Mouse (Mus musculus): Measurements from ENCODE around the gene Kif1bp.
A peak's percentile ranks its signal among the peaks of the same experiment; 100 is the strongest.
"Not testable (repeated sequence)": the region's sequence is repeated elsewhere in the genome, so short reads cannot be mapped to it uniquely, and the experiment has no call there.

The Kif1bp gene

DNA sequence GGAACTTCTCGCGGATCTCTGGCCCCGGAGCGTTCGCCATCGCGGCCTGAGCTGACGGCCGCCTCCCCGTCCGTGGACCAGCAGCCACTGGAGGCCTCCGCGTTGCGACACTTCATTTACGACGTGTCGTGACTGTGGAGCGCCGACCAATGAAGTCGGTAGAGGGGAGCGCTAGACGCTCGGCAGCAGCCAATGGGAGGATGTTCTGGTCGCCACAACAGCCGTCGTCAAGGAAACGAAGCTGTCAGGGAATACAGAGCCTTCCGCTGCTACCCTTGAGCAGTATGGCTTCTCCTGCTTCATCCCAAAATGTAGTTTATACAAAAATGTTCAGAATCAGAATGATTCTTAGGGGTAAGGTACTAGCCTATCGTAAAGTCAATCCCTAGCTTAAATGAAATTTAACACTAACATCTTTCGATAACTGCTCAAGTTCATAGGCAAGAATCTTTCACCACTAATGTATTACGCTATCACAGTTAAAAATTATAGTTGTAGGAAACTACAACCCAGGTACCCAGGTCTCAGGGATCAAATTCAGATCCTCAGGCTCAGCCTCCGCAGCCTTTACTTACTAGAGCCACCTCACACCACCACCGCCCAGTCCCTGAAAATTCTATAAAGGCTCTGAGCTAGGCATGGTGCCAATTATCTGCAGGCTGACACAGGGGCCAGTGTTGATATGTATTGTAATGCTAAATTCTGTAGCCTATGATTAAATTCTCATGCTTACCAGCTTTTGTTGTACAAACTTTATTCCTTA, at the start of gene Kif1bp:
Gene Kif1bp, minus strand, starts transcription at position 120 of the 763 bp plus-strand sequence.
- peak; percentile 95 for DNase-seq

DNA sequence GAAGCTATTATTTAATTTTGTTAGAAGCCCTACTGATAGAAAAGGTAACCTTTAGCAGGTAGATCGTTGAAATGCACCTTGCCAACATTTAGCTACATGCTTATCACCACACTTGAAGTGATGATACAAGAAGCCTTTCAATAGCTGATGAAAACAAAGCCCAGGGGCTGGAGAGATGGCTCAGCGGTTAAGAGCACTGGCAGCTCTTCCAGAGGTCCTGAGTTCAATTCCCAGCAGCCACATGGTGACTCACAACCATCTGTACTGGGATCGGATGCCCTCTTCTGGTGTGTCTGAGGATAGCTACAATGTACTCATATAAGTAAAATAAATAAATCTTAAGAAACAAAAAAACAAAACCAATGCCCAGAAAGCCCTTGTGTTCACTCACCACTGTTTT, 25.9 kb upstream of the Kif1bp start:
- no peak for DNase-seq

DNA sequence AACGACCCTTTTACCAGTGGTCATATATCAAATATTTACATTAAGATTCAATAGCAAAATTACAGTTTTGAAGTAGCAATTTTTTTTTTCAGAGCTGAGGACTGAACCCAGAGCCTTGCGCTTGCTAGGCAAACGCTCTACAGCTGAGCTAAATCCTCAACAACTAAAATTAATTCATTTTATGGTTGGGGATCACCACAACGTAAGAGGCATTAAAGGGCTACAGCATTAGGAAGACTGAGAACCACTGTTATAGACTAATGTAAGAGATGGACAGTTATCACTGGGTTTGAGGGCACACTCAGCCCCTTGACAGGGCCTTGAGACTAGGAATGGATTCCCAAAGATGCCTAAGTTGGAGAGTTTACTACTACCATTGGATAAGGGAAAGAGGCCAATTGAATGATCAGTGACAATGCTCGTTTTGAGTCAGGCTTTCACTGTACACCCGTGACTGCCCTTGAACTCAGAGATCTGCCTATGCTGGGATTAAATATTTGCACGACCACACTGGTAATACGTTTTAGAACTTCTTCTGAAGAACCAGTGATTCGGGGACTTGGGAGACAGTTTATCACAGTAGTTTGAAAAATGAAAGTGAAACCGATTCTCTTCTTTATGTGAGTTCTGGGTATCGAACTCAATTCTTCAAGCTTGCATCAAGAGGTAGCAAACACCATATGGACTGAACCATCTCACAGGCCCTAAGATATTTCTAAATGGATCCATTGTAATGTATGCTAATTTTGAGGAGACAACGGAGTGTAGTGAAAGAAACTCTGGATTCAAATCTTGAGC, 25.2 kb upstream of the Kif1bp start:
- no peak for DNase-seq

DNA sequence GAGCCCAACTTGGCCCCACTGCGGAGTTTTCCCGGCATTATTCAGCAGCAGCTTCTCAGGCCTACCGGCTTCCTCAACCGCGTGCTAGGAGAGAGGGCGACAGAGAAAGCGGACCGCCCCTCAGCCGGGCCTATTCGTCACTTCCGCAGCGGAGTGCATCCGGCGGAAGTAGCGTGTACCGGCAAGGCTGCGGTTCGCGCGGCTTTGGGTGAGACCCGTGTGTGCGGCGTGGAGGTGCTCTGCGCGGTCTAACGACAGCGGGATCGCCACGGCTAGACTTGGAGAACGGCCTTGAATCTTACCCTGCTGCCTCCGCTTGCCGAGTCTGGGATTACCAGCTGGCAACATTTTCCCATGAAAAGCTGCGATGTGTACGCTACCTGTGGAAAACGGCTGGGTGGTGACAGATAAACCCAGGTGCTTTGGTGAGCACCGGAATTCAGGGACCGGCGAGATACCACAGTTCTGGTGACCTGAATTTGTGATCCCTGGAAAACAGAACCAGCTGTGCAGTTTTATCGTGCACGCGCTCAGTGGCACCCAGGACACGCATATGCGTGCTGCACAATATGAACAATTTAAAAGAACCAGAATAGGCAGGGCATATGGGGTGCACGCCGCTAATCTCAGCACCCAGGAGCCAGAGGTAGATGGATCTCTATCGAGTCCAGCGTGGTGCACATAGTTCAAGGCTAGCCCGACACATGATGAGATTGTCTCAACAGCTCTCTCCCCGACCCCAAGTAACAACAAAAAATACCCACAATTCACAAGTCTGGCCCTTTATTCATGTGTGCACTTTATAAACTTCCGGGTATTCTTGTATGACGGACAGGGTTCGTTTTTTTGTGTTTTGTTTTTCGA, 24.2 kb upstream of the Kif1bp start, which contains the start of gene Ddx21:
Gene Ddx21, minus strand, starts transcription at position 105 of the 864 bp plus-strand sequence.
- peak; percentile 93 for DNase-seq

DNA sequence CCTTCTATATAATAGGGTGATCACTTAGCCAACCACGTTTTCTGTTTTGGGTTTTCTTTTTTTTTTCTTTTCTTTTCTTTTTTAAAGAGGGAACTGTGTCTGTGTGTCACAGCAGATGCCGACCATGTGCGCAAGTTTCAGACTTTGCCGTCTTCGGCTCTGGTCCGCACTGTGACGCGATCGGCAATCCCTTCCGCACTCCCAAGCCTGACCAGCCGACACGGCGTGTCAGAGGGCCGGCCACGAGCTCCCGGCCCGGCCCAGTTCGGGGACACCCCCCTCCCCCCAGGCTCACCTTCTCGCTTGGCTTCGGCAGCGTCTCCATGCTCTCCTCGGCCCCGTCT, 23.5 kb upstream of the Kif1bp start:
- DNase-seq, result no peak

DNA sequence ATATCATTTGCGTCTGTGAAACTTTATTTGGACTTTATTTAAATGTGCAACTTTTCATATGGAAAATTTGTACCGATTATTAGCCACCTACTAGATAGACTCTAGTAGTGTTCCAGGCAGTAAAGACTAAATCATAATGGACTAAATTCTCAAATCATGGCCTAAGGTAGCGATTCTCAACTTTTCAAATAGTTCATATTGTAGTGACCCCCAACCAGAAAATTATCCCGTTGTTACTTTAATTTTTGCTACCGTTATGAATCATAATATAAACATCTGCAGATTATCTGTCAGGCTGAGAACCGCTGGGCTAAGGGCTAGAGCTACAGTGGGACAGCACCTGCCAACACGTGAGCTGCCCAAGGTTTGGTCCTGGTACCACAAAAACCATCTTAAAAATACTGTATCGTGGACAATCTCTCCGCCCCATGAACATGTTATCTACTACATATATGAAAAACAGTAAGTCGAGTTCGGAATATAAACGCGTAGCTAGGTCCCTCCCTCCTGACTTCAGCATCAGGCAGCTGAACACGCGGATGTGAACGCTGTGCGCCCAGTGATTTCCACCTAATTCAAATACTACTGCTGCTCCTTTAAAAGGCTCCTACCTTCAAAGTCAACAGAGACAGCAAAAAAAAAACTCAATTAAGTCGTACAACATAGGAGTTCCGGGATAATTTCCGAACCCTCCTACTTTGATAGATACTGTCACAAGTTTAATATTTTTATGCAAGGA, 23.0 kb upstream of the Kif1bp start:
- peak; percentile 29 for DNase-seq

DNA sequence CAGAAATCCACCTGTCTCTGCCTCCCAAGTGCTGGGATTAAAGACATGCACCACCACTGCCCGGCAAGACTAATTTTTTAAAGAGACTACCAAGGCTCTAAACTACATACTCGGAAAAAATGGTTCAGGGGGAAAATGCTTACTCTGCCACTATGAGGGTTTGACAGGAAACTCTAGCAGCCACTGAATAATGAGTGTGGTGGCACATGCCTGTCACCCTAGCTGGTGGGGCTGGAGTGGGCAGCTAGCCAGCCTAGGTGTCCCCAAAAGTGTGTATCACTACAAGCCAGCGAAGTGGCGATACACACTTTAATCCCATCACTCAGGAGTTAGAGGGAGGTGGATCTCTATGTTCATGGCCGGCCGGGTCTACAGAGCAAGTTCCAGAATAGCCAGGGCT, 21.8 kb upstream of the Kif1bp start:
- DNase-seq, result no peak

DNA sequence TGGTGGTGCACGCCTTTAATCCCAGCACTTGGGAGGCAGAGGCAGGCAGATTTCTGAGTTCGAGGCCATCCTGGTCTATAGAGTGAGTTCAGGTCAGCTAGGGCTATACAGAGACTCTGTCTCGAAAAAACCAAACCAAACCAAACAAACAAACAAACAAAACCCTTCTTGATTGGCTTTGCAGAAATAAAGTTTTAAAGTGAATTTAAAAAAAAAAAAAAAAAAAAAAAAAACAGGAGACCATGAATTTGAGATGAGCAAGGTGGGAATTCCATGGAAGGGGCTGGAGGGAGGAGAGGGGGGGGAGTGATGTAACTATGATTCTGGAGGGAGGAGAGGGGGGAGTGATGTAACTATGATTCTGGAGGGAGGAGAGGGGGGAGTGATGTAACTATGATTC, 21.1 kb upstream of the Kif1bp start:
- not testable (repeated sequence) for DNase-seq

DNA sequence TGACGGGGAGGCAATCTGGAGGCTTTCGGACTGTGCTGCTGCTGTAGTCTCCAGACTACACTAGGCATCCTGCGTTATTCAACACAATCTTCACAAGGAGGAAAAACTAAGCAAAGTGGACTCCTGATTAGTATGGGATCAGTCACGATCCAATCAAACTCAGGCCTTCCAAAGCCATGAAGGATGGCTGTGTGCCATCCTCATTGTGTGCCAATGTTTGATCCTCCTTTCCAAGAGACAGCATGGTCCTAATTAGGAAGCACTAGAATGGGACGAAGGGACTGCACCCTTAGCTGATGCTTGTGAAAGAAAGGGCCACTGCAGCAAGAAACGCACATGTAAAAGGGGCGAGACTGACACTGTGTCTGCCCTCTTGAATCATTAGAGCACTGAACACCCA, 14.2 kb upstream of the Kif1bp start:
- DNase-seq, result no peak

DNA sequence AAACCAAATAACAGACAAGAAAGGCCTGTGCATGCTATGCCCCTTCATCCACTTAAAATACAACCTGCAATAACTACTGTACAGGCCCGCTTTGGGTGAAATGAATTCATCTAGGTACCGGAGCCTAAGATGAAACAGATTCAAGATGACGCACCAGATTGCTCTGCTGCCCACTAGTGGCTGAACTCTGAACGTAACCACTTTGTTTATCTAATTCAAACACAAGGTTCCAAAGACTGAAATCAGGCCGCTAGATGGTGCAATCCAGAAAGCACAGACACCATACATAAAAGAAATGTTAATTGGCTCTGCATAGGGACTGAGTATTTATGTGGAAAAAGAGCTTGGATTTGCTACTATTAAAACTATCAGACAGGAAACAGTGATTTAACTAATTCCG, 11.9 kb upstream of the Kif1bp start:
- peak; percentile 94 for DNase-seq

DNA sequence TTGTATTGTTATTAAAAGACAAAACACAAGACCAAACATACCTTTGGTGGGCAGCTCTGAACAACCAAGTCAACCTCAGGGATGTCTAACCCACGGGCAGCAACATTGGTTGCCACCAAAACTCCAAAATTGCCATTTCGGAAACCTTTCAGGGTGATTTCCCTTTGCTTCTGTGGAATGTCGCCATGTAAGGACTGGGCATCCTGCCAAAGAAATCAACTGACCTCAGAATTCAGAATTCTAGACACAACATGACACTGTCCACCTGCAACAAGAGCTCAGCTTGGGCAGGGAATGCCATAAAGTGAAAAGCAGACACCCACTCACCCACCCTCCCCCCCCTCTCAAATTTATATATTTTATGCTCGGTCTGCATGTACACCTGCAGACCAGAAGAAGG, 10.4 kb upstream of the Kif1bp start:
- no peak for DNase-seq

DNA sequence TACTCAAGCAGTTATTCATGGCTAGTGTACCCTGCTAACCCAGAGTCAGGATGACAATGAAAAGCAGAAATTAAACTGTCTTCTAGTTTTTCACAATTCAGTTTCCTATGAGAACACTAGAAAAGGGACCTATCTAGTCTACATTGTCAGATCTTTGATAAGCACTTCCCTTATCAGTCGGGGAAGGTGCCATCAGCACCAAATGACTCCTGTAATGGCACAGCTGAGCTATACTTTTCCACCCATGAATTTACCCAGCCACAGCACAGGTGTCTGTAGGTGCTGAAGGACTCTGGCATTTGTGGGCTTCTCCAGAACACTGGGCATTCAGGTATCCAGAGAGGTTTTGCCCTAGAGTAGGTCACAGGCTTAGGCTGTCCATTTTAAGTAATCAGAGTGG, 5.0 kb upstream of the Kif1bp start:
- DNase-seq, result no peak

DNA sequence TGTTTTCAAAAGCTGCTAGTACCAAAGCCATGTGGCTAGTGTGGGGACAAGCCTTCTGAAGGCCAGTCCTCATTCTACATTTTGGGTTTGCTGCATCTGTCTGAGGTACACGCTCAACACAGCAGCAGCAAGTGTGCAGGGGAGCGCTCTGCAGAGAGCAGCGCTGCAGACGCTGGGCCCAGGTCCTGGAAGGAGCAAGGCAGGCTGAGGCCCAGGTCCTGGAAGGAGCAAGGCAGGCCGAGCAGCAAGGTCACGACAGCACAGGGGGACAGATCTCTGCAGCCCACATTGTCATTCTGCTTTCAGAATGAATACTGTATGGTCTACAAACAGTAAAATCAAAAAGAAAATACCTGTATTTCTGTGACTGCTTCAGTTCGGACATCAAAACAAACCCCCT, 4.4 kb upstream of the Kif1bp start:
- no peak for DNase-seq

DNA sequence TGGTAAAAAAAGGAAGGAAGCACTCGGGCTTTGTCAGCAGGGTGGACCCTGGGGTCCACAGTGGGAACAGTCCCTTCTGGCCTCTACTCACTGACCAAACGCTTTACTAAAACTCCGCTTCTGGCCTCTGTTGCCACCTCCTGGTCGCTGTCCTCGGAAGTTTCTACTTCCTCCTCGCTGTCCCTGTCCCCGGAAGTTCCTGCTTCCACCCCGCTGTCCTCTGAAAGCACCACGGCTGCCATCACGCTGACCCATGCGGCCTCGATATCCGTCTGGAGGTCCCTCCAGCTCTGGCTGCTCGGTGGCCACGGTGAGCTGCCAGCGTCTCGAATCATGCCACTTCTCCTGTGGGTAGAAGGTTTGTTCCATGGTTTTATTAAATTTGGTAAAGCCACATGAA, 4.0 kb upstream of the Kif1bp start:
- no peak for DNase-seq

DNA sequence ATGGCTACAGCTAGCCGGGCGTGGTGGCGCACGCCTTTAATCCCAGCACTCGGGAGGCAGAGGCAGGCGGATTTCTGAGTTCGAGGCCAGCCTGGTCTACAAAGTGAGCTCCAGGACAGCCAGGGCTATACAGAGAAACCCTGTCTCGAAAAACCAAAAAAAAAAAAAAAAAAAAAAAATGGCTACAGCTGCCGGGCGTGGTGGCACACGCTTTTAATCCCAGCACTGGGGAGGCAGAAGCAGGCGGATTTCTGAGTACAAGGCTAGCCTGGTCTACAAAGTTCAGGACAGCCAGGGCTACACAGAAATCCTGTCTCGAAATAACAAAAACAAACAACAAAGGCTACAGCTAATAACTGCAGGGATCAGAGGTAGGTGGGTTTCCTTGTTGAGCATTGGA, 872 bp upstream of the Kif1bp start:
- DNase-seq, result not testable (repeated sequence)

DNA sequence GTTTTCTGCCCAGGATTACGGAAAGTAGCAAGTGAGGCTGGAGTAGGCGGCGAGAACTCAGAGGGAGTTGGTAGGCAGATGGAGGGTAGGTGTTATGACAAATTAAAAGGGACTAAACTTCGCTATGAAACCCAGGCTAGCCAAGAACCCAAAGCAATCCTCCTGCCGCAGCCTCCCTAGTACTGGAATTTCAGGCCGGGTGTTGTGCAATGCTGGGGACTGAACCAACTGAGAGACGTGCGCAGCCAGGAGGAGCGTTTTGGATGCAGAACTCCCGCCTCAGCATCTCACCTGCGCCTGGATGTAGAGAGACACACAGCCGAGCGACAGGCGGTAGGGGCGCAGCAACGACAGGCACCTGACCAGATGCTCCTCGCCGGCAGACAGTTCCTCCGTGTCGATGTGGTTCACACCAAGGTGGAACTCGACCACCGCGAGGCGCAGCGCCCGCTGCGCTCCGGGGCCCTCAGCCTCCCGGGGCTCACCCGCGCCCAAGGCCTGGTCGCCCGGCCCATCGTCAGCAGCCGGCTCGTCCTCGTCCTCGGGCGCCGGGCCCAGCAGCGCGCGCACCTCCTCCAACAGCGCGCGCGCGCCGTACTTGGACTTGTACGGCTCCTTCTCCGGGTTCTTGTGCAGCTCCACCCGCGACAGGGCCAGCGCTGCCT, 452 bp downstream of the Kif1bp start:
- DNase-seq, result no peak

DNA sequence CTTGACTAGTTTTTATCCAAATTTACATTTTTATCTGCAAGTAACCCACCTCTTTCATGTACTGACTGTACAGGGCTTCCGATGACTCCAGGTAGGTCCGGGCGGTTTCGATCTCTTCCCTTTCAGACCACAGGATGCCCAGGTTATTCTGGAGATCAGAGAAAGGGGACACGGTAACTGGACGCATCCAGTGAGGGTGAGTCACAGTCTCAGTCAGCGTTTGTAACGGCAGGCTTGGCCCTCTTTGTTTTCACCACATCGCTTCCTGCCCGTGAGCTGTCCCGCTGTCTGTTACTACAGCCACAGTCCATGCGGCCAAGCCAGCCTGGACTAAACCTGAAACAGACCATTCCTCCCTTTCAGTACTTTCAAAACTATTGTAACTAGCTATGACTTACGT, 3.3 kb downstream of the Kif1bp start:
- no peak for DNase-seq

DNA sequence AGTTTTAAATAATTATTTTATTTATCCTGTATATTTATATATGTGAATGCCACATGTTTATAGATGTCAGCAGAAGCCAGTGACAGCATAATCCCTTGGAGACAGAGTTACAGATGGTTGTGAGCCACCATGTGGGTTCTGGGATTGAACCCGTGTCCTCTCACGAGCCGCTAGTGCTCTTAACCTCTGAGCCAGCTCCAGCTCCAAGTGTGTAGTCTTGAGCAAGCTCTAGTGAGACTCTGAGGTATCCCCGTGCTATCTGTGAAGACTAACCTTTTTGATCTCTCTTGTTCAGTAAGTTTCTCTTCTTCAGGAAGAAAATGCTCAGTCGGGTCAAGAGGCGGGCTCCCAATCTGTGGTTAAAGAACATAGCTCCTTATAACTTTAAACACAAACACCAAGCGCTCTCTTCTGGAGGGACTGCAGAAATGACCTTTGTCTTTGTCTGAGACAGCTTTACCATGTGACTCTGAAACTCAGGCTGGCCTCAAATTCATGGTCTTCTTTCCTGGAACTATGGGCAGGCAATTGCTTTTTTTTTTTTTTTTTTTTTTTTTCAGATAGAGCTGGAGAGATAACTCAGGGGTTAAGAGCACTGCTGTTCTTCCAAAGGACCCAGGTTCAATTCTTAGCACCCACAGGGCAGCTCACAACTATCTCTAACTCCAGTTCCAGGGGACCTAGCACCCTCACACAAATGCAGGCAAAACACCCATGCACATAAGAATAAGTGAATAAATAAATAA, 8.0 kb downstream of the Kif1bp start:
- no peak for DNase-seq

DNA sequence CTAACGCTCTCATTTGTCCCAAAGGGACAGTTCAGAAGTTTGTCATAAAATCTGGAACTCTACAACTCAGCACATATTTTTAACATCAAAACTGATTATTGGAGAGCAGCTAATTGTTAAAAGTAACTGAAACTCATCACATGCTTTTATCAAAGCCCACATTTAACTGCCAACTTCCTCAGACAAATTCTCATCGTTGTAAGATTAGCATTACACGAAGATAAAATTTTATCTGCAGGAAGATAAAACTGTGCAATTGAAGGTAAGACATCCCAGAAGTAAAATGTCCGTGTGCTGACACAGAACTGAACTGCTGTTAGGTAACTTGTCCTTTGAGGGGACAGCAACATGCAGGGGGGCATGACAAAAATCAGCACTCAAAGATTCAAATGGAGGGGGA, 9.4 kb downstream of the Kif1bp start:
- no peak for DNase-seq

DNA sequence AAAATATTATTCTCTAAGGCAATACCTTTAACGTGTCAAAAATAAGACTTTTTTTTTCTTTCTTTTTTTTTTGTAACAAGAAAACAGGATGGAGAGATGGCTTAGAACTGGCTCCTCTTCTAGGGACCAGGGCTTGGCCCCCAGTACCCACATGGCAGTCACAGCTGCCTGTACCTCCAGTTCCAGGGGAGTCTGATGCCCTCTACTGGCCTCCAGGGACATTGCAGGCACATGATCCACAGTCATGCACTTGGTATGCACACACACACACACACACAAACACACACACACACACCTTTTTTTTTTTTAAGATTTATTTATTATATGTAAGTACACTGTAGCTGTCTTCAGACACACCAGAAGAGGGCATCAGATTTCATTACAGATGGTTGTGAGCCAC, 20.5 kb downstream of the Kif1bp start:
- peak; percentile 50 for DNase-seq

DNA sequence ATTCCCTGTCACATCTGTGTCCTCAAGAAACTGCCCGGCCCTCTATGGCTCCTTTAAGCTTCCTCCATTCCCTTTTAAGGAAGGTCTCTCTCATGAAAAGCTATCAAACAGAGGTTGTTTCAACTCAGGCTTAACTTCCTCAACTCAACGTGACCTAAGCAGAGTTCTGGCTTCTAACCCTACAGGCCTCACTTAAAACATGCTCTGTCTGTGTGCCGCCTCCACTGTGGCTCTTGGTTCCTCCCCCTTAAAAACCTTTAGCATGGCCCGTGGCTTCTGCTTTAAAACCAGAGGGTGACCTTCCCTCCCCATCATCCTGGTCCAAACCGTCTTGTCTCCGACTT, 21.7 kb downstream of the Kif1bp start:
- DNase-seq, result no peak
